Mouse (Mus musculus) c-Kit-positive CD71-positive TER-119-negative erythroid progenitor cells, embryonic 14.5 days (primary cell): ENCODE measurements at regions not wholly inside any gene's neighbourhood (a gene's known extent, or its start where the extent isn't known, plus 50 kb on each side); places are given as distances from the start of the nearest gene placed in this dataset.

Experiments
- DNase-seq: peaks from one replicate; pipeline ENCODE4 v3.0.0-alpha.2; 2013; ENCODE audit warnings: low read depth

DNA sequence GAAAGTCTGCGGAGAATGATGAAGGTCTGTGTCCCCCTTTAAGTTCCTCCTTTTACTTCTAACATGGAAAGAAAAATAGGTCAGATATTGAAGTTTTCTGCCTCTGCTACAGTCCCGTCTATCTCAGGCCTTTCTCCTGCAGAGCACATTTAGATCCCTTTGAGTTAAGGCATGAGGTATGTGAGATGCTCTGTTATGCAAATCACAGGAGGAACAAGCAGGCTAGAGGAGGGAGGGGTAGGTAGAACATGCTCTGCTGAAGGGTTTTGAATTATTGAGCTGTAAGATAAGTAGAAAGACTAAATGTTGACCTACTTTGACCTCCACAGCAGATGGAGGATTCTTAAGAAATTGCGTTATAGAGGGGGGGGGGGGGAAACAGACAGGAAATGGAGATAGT lies 228.4 kb upstream of the Ldb2 start:
- no peak for DNase-seq

DNA sequence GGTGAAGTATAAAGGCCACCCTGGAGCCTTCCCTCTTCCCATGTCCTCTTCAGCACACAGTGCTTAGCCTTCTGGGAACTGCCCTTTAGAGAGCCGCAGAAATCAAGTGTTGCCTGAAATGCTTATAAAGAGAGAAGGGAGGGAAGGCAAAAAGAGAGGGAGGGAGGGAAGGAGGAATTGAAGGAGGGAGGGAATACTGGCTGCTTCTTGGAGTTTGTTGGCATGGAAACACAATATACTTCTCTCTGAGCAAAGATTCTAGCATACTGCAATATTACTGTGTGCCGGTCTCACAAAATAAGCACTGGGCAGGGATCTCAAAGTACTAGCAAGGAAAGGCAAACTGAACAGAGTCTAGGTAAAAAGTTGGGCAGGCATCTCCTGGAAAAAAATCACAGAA lies 225.9 kb upstream of the Ldb2 start:
- no peak for DNase-seq

DNA sequence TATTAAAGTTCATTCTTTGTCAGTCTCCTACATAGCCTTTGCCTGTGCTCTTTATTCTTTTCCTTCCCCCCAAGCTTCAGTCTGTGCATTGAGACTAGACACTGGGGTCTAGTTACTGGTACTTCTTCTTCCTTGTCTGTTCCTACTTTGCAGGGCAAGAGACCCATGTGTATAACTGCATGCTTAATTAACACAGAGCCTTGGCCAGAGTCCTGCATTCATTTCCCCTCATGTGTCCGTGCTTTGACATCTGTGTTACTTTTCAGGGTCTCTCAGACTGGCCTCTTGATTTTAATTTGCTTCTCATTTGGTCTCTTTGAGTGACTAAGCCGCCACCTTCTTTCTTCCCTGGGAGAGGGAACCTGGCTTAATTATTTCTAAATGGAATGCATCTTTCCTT lies 208.4 kb upstream of the Ldb2 start:
- DNase-seq: no peak

DNA sequence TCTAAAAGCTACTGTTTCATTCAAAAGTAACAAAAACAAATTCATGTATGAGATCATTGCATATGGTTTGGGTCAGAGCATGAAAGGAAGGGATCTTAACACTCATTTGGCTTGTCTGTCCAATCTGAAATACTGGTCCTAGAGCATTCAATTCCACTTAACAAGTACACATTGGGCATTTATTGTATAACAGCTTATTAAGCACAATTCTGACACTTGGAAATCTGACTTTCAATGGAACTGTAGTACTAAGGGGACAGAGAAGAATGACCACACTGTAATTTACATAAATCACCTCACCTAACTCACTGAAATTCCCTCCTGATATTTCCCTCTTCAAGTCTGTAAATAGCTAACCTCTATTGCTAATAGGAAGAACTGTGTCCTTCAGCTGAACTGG lies 201.5 kb upstream of the Ldb2 start:
- no peak for DNase-seq

DNA sequence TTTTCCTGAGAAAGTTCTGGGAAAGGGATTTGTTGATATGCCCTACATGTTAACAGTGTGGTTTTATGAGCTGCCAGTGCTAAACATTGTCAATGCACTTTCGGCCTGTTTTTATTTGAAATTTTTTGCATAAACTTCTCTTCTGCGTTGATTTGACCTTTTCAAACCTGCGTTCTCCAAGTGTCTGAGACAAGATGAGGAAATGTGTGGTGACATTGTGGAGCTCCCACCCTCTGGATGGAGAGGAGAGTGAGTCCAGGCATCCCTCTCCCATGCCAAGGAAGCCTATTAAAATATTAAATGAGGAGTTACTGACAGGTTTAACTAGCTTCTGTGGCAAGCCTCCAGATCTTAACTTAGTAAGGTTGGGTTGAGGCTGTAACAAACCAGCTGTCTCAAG lies 199.6 kb upstream of the Ldb2 start:
- DNase-seq: no peak

DNA sequence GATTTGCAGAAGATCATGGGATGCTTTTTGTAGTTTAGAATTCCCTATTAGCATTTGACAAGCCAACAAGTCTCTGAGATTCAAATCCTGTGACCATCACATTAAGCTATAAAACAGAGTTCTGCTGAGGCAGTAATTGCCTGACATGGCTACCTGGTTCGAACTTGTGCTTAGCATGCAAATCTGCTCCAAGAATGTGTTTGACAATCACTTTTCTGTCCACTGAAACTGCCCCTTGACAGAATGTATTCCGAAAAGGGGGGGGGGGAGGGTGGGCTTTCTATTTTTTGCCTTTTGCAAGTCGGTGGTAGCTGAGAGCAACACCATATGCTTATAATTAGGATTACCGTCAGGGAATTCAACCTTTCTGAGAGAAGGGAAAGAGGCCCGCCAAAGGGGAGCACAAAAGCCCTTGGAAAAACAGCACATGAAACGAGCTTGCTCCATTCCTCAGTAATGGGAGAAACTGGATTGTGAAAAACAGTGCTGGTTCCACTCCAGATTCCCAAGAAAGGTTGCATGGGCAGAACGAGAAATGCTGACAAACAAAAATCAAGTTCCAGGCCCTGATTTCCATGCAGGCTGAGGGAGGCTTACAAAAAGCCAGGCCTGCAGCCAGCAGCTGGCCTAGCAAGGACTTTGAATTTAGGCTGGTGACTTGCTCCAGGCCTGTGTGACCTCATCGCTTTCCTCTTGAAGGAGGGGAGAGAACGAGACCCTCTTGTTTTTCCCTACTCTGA lies 176.1 kb upstream of the Ldb2 start:
- DNase-seq: no peak

DNA sequence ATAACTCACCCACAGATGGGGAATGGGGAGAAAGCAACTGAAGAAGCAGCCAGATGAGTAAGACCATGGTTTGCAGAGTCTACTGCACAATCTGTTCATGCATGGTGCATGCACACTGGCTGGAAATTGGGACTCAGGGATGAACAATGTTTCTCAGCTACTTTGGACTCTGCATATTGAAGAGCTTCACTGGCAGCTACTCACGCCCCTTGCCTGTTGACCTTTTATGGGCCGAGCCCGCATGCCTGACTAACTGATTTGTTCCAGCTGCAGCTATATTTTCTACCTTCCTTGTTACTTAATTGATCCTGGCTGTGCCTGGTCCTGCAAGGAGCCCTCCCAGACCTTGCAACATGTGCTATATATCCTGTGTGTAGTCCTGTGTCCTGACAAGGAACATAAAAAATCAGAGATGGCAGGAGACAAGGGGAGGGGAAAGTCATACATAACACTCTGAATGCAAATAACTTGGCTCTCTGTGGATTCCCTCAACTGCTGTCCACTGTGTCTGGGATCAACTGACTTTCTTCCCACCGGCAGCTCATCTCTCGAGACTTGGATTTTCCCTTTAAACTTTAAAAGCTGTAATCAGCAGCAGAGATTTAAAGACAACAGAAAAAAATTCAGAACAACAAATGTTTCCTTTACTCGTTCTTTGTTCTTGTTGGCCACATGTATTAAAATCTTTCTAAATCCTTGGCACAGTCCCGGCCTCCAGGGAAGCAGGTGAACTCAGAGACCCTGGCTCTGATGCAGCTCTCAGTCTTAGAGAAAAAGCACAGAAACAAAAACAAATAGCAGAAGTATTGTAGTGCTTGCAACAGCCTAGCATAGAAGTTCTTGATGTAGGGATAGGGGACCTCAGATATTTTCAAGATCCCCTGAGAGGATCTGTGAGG lies 143.8 kb upstream of the Ldb2 start:
- DNase-seq: no peak

DNA sequence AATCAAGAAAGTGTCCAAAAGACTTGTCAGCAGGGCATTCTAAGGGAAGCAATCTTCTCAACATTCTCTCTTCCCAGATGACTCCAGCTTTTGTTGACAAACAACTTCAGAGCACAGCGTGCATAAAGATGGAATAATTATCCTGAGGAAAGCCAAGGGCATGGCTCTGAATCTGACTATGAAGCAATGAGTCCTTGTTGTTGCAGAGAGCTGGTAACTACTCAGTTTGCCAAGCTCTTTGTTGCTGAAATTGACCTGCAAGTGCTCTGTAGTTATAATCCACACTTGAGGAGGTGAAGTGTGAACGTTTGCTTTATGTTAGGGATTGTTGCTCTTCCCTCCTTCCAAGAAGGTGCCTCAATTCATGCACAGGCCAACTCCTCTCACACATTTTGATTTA lies 143.1 kb upstream of the Ldb2 start:
- no peak for DNase-seq

DNA sequence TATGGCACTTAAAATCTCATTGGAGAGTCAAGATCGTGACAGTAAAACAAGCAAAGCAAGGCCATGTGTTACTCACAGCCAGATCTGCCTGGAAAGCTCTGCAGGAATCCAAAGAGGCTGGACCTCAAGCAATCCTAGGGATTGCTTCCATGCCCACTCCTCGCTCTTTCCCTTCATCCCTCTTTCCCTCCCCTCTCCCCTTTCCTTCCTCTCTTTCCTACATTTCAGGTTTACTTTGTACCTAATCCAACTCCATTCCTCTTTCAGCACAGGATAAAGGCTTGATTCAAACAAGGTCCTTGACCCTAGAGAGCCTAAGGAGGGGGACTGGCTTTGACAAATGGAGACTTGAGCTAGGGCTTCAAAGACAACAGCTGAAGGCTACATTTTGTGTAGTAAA lies 126.0 kb upstream of the Ldb2 start:
- DNase-seq: no peak

DNA sequence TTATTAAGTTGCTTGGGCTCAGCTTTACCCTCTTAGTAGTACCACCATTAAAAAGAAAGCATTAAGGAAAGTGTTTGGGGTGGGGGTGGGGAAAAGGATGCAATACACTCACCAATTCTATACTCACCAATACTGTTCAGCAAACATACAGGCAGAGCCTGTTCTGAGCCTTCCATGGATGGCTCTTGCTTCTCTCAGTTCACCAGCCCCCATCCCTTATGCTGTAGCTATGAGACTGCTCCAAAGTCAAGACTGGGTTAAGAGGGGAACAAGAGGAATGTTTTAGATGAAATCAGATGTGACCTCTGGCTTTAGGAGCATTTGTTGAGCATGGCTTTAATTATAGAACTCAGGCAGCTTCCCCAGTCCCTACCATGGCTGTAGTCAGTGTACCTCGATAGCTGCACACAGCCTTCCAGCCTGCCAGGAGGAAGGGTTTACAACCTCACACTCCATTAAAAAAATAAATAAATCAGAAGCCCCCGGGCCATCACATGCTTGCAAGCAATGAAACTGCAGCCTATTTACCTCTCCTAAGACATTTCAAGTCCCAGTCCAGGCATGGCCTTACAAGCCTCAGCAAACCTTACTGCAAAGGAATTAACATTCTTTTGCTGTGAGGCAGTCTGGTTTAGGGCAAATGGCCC lies 122.8 kb upstream of the Ldb2 start:
- DNase-seq: no peak

DNA sequence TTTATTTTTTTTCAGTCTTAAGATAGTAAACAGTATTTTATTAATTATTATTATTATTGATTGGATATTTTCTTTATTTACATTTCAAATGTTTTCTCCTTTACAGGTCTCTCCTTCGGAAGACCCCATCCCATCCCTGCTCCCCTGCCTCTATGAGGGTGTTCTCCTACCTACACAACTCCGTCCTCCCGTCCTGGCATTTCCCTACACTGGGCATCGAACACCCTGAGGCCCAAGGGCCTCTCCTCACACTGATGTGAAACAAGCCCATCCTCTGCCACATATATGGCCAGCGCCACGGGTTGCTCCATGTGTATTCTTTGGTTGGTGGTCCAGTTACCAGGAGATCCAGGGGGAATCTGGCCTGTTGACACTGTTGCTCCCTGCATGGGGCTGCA lies 118.3 kb upstream of the Ldb2 start:
- no peak for DNase-seq

DNA sequence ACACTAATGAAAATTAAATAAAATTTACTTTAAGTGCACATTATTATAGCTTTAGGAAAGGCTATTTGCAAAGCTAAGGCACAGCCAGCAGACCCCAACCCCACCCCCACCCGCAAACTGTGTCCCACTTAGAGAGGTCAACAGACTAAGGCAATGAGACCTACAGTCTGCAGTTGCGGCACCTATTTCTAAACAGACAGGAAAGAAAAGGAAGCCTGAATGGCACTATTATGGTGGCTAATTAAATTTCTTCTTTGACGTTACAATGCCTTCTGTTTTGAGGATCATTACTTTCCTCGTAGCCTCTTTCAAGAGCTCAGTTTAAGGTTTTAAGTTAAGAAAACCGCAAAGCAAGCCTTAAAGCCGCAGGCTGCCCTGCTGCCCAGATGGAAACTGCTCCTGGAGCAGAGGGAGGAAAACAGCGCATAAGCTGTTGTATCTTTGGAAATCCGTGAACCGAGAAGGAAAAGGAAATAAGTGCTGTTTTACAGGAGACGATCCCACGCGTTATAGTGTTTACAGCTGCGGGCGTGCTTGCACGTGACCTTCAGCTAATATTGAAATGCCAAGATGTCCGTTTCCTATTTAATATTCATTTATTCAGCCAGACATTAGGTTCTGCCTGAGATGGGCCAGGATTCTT lies 117.8 kb upstream of the Ldb2 start:
- no peak for DNase-seq

DNA sequence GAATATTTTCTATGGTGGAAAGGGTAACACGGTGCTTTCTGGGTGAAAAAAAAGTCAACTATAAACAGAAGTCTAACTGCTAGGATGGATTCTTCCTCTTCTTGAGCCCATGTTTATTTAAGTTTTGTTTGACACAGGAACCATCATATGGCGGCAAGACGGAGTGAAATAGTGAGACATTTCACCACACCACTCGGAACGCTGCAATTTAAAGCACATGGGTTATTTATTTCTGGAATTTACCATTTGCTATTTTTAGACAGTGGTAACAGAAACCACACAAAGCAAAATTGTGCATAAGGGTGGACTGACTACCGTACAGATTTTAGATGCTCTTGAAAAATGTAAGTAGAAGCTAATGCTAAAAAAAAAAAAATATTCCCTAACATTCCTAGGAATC lies 103.1 kb upstream of the Ldb2 start:
- no peak for DNase-seq

DNA sequence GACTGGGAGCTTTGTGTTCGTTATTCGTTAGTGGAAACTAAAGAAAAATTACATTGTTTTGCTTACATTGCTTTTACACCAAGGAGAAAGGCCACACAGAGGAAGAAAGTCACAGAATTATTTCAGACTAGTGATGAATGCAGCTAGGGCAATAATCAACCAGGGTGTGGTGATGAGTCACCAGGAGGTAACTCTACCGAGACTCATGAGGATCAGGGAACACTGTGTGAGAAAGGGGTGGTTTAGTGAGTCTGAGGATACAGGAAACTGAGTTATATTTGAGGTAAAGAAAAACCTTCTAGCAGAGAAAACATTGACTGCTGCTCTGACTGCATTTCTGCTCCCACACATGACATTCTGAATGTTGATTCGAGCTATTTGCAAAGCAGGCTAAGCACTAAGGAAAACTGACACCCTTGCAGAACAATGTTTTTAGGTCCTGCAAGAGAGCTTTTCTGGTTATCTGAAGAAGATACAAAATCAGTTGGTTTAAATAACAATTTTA lies 87.1 kb upstream of the Ldb2 start:
- DNase-seq: no peak

DNA sequence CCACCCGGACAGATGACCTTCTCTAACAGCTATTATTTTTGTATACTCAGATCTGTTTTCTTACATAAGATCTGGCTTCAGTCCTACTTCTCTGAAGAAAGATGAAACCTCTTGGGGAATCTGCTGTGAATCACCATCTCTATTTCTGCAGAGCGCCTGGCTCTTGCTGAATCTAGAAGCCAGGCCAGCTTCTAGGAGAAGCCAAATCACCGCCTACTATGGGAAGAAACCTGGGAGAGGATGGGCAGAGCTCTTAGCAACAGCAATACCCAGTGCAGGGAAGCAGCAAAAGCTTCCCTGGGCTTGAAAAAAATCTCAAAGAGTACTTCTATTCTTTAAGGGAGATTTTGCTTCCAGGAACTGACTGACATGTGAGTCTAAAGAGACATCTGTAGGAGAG lies 77.5 kb upstream of the Ldb2 start:
- no peak for DNase-seq

DNA sequence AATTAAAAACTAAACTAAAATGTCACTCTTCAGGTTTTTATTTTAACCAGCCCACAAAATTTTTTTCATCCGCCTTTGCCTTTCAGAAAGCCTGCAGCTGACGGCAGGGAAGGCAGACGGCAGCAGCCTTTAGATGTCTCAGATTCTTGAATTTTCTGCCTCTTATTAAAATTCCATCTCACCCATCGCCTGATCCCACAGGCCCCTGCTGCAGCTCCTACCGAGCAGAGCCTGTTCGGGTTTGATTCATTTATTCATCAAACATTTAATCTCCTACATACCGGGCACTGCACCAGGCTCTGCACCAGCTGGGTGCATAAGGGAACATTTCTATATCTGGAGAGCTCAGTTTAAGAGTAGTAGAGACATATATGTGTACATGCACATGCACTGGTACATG lies 72.8 kb upstream of the Ldb2 start:
- DNase-seq: no peak

DNA sequence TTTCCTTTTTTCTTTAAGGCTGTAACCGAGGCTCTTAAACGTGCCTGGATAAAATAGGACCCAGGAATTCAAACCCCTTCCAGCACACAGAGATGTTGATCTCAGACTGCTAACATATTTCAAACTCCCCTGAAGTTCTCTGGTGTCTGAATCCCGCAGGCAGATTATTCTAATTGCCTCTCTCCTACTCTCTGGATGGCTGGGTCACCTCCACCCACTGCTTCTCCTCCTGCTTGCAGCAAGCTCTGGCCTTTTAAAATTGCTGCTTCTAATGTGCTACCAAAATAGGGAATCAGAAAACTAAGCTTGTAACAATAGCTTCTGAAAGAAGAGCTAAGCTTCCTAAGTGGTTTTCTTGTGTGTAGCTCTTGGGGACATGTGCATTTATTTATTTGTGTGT lies 64.4 kb upstream of the Ldb2 start:
- DNase-seq: no peak

DNA sequence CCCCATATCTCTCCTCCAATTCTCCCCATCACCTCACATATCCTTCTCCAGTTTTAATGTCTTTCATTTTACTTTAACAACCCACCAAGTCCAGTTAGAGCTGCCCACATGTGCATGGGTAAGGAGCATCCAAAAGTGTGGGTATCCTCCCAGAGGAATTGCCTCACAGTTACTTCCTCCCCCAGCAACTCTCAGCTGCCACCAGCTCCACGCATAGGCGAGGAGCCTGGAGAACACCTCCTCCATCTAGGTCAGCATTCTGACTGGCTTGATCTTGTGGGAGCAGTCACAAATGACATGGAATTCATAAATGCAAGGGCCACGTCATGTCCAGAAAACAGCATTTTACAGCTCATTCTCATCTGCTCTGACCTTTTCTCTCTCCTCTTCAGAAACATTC lies 63.9 kb upstream of the Ldb2 start:
- no peak for DNase-seq

DNA sequence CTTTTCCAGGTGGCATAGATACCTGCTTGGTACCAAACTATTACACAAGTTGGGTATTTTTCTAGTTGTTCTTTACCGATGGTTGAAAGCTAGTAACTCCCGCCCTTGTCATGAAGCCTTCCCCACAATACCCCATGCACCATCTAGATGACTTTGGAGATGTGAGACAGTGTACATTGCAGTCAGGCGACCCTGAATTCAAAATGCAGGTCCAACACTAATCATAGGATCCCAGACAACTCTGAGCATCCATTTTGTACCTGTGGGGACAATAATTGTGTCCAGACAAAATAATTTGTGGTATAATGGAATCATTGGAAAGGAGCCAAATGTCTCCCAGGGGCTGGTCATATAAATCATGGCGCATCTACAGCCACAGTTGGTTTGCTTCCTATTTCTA lies 54.7 kb upstream of the Ldb2 start:
- DNase-seq: no peak
